Mouse (Mus musculus) liver, embryonic 14.5 days (tissue): ENCODE measurements around the gene Cttnbp2nl. TPM values are rescaled to one million over a fixed set of nuclear protein-coding genes. Genes with fewer than 3 reads are reported as not detected.

Experiments used
- ATAC-seq: fragments of 200-750 bp; cut with Nextera tagmentation; 2 replicates; pipeline ENCODE4 v1.8.0; 2017; ENCODE audit warnings: moderate number of reproducible peaks, mild to moderate bottlenecking, moderate library complexity; ENCODE audit not compliant: insufficient read depth
- DNase-seq, 3 experiments: peaks; one replicate each; pipeline ENCODE4 v3.0.0-alpha.2; 2012 to 2013; ENCODE audit warnings: low read depth in 3 of 3, low spot score in 3 of 3
- H3K27ac ChIP-seq: fragments of 300-500 bp; sonication (generic); 2 replicates; pipeline ENCODE4 v1.5.1; 2014; ENCODE audit warnings: moderate library complexity, mild to moderate bottlenecking, control low read depth, inconsistent platforms
- H3K27me3 ChIP-seq: fragments of 300-500 bp; sonication (generic); 2 replicates; pipeline ENCODE4 v1.6.1; 2014; ENCODE audit warnings: mild to moderate bottlenecking, low read length, moderate library complexity; ENCODE audit not compliant: control insufficient read depth, insufficient read depth
- H3K36me3 ChIP-seq: fragments of 300-500 bp; sonication (generic); replicated peaks from 2 replicates; pipeline ENCODE4 v1.6.1; 2014; ENCODE audit warnings: low read depth; ENCODE audit not compliant: control insufficient read depth, insufficient read depth
- H3K4me1 ChIP-seq, 2 experiments: fragments of 200-500 bp in 1 of 2; fragments of 300-500 bp in 1 of 2; sonication (generic) in 1 of 2; replicated peaks; 2 replicates each; pipeline ENCODE4 v1.6.1; 2012 to 2014; ENCODE audit warnings: antibody characterized with exemption in 1 of 2, inconsistent platforms in 1 of 2, low read length in 1 of 2; ENCODE audit not compliant: control insufficient read depth in 2 of 2, insufficient read depth in 2 of 2
- H3K4me2 ChIP-seq: fragments of 300-500 bp; sonication (generic); 2 replicates; pipeline ENCODE4 v1.6.1; 2014; ENCODE audit warnings: low read depth, mild to moderate bottlenecking, control low read depth, moderate library complexity
- H3K4me3 ChIP-seq, 2 experiments: fragments of 200-500 bp in 1 of 2; fragments of 300-500 bp in 1 of 2; sonication (generic) in 1 of 2; 2 replicates each; pipeline ENCODE4 v1.5.1; 2012 to 2014; ENCODE audit warnings: low read depth in 2 of 2, low read length in 2 of 2, mild to moderate bottlenecking in 2 of 2, control low read depth in 1 of 2, inconsistent platforms in 1 of 2, moderate library complexity in 1 of 2; ENCODE audit not compliant: insufficient read depth in 1 of 2
- H3K9ac ChIP-seq: fragments of 300-500 bp; sonication (generic); replicated peaks from 2 replicates; pipeline ENCODE4 v1.6.1; 2014; ENCODE audit warnings: mild to moderate bottlenecking, control low read depth, moderate library complexity
- H3K9me3 ChIP-seq: fragments of 300-500 bp; sonication (generic); 2 replicates; pipeline ENCODE4 v1.6.1; 2016; ENCODE audit warnings: low read length, mixed read lengths; ENCODE audit not compliant: control insufficient read depth
- CTCF ChIP-seq: IDR thresholded peaks from 2 replicates; pipeline ENCODE4 v1.5.1; 2016; ENCODE audit warnings: antibody characterized with exemption, low read depth, control low read depth
- EP300 ChIP-seq: IDR thresholded peaks from 2 replicates; pipeline ENCODE4 v1.6.1; 2016; ENCODE audit warnings: antibody characterized with exemption, low read depth
- WGBS: fragments of 180-500 bp; shearing (Covaris S2); extraction: QIAGEN DNeasy Blood & Tissue Kit; methylation state at CpG from one replicate; pipeline ENCODE4 v1.1.7; 2014; ENCODE audit not compliant: insufficient replicate concordance; 5-methylcytosine and 5-hydroxymethylcytosine counted together
- polyA plus RNA-seq, 2 experiments: library from polyadenylated mRNA; depleted of rRNA in 1 of 2; stranded (reverse) in 1 of 2; unstranded in 1 of 2; fragments of >200 nt; fragmentation: Nextera tagmentation in 1 of 2; extraction: Ambion mirVana in 1 of 2; gene quantifications; 2 replicates each; pipeline versions ENCODE4 v1.2.1 to v1.2.3; 2012 to 2014

Gene Cttnbp2nl
- polyA plus RNA-seq, 2 experiments = 0.65 to 2.1 TPM

- no peak overlapping the region for H3K27ac ChIP-seq
- TF ChIP-seq CTCF = no peak
- no peak for TF ChIP-seq EP300
- 31% methylated on average over 10 of the region's 10 CpGs for WGBS
Observed at GRCm38 (mm10) chr3:105036281-105036847, 16.6 kb downstream of the Cttnbp2nl start.

DNA sequence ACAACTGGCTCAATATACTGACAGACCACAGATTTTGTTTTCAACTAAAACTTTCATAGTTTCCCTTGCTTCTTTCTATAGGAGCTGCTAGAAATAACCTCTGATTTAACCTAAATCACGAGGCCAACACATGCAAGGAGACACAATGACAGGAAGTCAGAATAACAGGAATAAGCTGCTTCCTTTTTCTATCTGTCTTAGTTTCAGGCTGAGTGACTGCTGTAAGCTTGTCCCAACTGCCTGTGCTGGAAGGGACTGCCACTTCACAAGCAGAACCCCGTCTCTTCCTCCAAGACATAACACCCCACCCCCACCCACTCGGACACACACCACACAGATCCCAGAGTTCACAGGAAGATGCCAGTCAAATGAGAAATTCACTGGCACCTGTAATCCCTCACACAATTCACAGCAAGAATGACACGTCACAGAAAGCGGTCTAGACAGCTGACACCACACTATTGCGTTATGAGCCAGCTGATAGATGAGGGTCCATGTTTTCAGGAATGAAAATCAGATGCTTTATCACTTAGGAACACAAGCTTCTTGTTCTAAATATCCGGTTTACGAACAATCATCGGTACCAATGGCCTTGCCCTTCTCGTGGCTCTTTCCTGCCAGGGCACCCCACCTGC, 29.5 kb downstream of the Cttnbp2nl start:
- no peak overlapping the region for H3K9ac ChIP-seq
- H3K36me3 ChIP-seq = no peaks in the 10 kb centered on the region
- DNase-seq (no peak), ATAC-seq (0 out of 2 replicates have a peak, but pooled peaks have one; percentile 18)
- H3K4me1 ChIP-seq = peaks cover 0 to 2% of the 10 kb centered on the region in 2 experiments; a peak in 1 of 4 replicates
- H3K9me3 ChIP-seq = no peaks in the 10 kb centered on the region
- no peak overlapping the region for H3K27ac ChIP-seq
- 37% methylated on average over 10 of the region's 10 CpGs for WGBS
- no peak overlapping the region for H3K4me2 ChIP-seq
- TF ChIP-seq EP300 (no peak), CTCF (no peak)
- no peak overlapping the region for H3K4me3 ChIP-seq
- H3K27me3 ChIP-seq = no peaks in the 10 kb centered on the region

More at GRCm38 (mm10) chr3:105036281-105036847, 16.6 kb downstream of the Cttnbp2nl start:
- Histone ChIP-seq H3K9me3 (no peaks in the 10 kb centered on the region), H3K27me3 (no peaks in the 10 kb centered on the region), H3K4me1 (peaks cover 0 to 7% of the 10 kb centered on the region in 2 experiments; a peak in 1 of 4 replicates), H3K4me2 (no peak overlapping the region), H3K36me3 (no peaks in the 10 kb centered on the region), H3K9ac (no peak overlapping the region), H3K4me3 (no peak overlapping the region)
- ATAC-seq = no peak
- no peak for DNase-seq

DNA sequence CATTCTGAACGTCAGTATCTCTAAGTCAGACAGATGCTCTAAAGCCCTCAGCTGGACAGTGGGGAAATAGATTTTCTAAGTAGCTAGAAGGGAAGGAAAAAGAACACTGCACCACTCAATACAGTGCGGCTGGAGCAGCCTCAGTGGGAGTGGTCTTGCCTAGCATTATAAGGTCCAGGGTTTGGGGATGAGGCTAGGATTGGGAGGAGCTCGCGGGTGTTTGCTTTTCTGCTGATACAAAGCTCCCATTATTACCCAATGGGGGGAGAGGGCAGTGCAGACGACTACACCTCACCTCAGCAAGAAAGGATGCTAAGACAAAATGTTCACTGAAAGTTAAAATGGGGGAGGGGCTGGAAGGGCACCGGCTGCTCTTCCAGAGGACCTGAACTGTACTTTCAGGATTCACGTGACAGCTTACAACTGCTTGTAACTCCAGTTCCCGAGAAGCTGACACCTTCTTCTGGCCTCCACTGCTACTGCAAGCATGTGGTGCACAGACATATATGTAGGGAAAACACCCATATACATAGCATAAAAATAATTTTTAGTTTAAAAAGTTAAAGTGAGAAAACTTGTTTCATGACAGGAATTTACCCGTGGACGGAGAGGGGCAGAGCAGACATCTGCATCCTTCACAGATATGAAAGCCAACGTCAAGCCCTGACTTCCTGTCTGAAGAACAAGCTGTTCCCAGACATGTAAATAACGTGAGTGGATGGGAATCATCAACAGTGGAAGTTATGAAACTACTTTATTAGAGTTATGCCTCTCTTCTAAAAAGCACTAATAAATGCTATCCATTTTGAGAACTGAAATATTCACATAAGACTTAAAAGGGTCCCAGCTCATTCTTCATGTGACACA, 32.9 kb downstream of the Cttnbp2nl start:
- no peak for ATAC-seq
- no peaks in the 10 kb centered on the region for H3K9me3 ChIP-seq
- H3K9ac ChIP-seq = no peak overlapping the region
- H3K27ac ChIP-seq = no peak overlapping the region
- H3K4me3 ChIP-seq = no peak overlapping the region
- no peak for DNase-seq
- H3K27me3 ChIP-seq = no peaks in the 10 kb centered on the region
- no peaks in the 10 kb centered on the region for H3K36me3 ChIP-seq
- no peak for TF ChIP-seq CTCF
- TF ChIP-seq EP300 = no peak
- peaks cover 0 to 2% of the 10 kb centered on the region in 2 experiments; a peak in 1 of 4 replicates for H3K4me1 ChIP-seq
- 23% methylated on average over 12 of the region's 12 CpGs for WGBS
- no peak overlapping the region for H3K4me2 ChIP-seq

DNA sequence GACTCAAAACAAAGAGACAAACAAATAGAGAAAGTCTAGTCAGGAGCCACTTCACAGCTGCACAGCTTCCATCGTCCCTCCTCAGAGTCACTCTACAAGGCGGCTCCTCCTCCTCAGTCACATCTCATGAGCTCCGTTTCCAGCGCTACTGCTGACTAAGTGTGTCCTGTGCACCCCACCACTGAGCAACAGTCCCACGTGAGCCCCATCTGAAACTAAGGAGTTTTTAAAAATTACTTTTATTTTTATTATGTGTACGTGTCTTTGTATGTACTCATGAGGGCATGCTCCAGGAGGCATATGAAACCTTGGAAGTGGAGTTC, 34.2 kb downstream of the Cttnbp2nl start:
- Histone ChIP-seq H3K4me1 (peaks cover 0 to 2% of the 10 kb centered on the region in 2 experiments; a peak in 1 of 4 replicates), H3K9ac (no peak overlapping the region), H3K27ac (no peak overlapping the region), H3K36me3 (no peaks in the 10 kb centered on the region), H3K27me3 (no peaks in the 10 kb centered on the region), H3K9me3 (no peaks in the 10 kb centered on the region), H3K4me2 (no peak overlapping the region), H3K4me3 (no peak overlapping the region)
- DNase-seq (no peak), ATAC-seq (no peak)
- WGBS = 60% methylated on average over 6 of the region's 6 CpGs
- TF ChIP-seq CTCF (no peak), EP300 (no peak)
